Mouse (Mus musculus) brain, adult 2 months (tissue): ENCODE data around the gene Olfr1426.
"Not testable (repeated sequence)": the region's sequence is repeated elsewhere in the genome, so short reads cannot be mapped to it uniquely, and the experiment has no call there.

ENCODE experiments used
- DNase-seq: peaks from one replicate; pipeline ENCODE4 v3.0.0; 2011; ENCODE audit warnings: low read depth, low spot score

Olfr1426 gene

DNA sequence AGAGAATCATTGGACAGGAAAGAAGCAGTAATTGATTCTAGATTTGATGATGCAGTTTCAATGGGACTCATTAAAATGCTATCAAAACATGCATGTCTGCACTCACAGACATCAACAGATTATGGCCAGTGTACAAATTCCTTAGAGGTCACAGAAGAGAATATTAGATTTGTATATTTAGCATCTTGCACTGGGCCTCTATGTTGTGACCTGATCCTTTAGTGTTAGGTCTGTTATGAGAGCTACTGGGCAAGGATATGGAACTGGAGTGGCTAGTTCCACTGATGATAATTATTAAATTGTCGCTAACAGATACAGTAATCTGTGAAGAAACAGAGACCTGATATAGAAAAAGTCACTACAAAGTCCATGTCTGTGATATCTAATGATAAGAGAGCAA is at the start of gene Olfr1426:
Gene Olfr1426 (minus strand): TSS at position 101 of the 400 bp plus-strand sequence.
- DNase-seq, result no peak

DNA sequence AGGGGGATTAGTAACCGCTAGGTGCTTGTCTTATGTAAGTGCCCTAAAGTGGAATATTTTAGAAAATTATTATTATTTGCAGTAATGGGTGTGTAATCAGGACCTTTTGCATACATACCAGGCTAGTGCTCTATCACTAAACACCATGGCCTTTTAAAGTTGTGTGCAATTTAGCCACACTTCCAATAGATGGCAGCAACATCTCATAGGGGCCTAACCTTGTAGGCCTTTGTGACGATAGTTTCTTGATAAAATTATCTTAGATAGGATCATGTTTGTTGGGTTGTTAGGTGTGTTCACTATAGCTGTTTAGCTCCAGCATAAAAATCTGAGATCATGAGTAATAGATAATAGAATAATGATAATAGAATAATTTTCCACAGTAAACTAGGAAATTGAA is 42.5 kb upstream of the Olfr1426 start:
- DNase-seq, result peak; percentile 56

DNA sequence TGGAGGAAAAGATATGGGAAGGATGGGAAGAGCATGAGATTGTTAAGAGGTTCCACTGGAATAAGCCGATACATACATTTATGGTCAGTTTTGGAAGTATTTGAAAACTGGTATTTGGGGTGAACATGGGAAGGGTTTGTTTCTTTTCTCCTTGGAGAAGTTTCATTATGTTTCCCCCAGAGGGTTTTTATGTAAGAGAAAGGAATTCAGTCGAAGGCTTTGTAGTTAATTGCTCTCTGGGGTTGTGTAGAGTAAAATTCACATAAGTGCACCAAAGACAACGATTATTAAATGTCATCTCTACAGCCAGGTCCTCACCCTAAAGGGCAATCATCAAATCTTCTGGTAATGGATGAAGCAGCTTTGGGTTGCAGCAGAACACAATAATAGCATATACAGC is 31.3 kb upstream of the Olfr1426 start, which contains the start of gene Olfr76:
Gene Olfr76 (minus strand): TSS at position 101 of the 400 bp plus-strand sequence.
- DNase-seq, result no peak

DNA sequence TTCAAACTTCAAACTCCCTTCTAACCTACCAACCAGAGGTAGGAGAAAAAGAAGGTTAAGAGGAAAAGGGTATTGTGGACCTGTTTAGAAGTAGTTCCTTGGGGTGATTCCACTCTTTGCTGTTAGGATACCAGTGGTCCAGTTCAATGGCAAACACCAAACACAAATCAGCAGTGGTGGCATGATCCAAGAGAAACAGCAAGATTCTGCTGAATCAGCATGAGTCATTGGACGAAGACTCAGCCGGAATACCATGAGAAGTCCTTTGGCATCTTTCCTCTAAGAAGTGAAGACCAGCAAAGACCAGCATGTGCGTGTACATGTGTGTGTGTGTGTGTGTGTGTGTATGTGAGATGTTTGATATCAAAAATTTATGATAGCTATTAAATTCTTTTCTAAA is 24.7 kb upstream of the Olfr1426 start:
- DNase-seq, result no peak

DNA sequence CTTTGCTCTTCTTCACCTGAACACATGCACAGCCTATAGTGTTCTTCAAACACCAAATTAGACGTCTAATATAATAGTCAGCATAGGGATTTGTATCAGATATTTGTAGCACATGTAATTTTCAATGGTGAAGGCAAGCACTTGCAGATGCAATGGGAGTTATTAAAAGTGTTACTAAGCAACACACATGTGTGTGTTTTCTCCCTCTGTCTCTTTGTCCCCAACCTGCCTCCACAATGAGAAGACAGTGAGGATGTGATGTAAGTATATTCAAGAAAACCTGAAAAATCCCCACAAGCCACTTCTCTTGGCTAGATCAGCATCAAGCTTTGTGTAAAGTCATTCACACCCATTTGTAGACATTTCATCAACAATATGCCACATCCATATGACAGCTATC is 24.0 kb upstream of the Olfr1426 start, which contains the start of gene Olfr1428:
Gene Olfr1428 (minus strand): TSS at position 101 of the 400 bp plus-strand sequence.
- no peak for DNase-seq

DNA sequence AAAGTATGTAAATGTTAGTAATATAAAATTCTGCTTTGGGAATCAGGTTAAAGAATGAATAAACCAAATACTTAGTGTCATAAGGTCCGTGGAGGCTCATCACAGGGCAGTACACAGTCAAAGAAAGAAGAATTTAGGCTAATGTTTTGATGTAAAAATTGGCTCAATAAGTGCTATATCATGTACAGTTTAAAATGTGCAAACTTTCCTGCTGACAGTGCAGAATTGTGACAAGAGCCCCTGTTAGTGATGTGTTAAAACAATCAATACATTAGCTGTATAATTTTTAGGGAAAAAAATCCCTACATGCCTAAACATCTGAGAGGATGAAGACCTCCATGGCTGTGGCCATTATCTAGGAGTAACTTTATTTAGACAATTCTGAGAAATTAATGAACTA is 22.0 kb upstream of the Olfr1426 start:
- DNase-seq, result no peak

DNA sequence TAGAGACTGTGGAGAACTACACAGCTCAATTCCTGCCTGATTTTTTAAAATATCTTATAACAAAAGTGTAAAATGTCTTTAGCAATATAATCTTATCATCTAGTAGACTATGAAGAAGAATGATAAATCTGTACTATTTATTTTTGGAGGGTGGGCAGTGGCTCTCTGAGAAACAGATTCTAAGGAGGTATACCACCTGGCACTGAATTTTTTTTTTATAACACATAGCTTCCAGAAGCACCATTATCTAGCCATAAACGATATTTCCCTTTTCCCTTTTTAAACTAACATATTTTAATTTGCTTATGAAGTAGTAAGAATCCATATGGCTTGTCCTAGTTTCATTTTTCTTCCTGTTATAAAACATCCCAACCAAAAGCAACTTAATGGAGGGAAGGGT is 12.7 kb upstream of the Olfr1426 start:
- peak; percentile 38 for DNase-seq

DNA sequence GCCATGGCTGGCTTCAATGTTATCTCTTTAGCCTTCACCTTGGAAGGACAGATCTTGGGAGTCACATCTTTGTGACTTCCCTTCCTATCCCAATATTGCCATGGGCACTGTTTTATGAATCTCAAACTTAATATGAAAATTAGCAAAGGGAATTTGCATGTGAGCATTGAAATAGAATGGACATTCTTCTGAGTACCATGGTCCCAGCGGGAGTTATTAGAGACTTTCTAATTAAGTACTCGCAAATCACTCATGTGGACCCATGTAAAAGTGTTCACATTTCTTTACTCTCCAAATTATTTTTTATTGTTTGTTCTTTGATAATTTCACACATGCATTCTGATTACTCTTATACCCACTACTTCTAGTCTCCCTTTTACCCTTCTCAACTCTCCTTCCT is 11.4 kb upstream of the Olfr1426 start, which contains the start of gene Olfr1427:
Gene Olfr1427 (minus strand): TSS at position 101 of the 400 bp plus-strand sequence.
- no peak for DNase-seq

DNA sequence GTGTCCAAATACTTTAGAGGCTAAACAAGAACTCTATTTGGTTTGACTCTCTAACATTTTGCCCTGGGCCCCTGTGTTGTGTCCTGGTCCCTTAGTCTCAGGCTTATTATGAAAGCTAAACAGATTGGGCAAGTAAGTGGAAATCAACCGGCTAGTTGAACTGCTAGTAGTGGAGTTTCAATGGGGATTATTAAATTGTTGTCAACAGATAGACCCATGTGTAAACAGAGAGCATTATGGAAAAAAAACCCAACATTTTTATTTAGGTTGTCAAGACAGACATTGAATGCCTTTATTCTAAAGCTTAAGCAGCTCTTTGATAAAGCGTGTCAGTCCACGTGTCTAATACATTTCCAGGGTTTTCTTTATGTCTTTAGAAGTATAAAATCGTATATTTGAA is 14.2 kb downstream of the Olfr1426 start, which contains the start of gene Olfr1425:
Gene Olfr1425 (minus strand): TSS at position 101 of the 400 bp plus-strand sequence.
- DNase-seq, result not testable (repeated sequence)

DNA sequence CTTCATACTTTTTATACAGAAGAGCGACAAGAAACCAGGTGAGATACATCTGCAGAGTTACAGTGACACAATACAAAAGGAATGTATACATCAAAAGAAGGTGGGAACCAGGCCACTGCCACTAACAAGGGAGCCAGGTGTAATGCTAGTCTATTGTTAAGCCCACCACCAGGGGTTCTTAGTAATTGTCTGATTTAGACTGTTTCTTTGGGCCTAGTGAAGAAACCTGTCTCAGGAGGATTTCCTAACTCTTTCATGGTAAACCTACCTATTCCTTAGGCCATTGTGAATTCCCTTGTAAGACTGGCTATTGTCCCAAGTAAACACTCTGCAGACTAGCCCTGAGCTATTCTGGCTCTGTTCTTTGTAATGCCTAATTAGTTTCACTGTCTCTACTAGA is 22.3 kb downstream of the Olfr1426 start:
- DNase-seq, result not testable (repeated sequence)

DNA sequence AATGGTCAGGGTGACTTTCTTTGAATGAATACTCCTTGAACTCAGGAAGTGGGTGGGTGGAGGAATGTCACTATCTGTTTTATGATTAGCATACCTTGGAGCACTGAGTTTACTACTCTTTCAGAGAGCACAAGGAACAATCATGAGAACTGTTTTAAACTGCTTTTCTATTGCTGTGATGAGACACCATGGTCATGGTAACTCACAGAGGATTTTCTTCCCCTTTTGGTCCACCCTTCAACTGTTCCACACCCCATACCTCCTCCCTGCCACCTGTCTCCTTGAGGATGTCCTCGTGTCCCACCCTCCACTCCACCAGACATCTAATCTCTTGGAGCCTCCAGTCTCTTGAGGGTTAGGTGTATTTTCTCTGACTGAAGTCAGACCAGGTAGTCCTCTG is 24.0 kb downstream of the Olfr1426 start:
- DNase-seq, result not testable (repeated sequence)

DNA sequence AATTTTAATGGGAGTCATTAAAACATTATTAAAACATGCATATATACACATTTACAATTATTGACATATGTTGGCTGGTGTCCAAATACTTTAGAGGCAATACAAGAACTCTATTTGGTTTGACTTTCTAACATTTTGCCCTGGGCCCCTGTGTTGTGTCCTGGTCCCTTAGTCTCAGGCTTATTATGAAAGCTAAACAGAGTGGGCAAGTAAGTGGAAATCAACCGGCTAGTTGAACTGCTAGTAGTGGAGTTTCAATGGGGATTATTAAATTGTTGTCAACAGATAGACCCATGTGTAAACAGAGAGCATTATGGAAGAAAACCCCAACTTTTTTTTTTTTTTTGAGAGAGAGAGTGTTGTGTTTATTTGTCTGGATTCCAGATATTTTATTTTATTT is 29.2 kb downstream of the Olfr1426 start, which contains the start of gene Olfr1424:
Gene Olfr1424 (minus strand): TSS at position 101 of the 400 bp plus-strand sequence.
- DNase-seq, result not testable (repeated sequence)

DNA sequence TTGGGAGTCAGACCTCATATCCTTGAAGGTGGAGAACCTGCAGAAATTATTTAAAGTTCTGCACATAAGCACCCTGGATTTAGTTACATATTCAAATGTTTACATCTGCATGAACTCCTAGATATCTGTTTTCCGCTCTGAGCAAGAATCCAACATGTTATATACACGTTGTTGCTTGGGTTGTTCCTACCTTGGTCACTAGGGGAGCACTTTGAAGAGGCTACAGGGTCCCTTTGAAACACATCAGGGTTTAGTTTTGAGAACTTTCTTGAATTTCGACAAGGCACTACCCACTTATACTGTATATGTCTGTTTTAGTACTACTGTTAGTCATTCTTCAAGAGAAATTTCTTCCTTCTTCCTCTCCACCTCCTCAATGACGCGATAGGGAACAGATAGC is 48.6 kb downstream of the Olfr1426 start:
- no peak for DNase-seq

DNA sequence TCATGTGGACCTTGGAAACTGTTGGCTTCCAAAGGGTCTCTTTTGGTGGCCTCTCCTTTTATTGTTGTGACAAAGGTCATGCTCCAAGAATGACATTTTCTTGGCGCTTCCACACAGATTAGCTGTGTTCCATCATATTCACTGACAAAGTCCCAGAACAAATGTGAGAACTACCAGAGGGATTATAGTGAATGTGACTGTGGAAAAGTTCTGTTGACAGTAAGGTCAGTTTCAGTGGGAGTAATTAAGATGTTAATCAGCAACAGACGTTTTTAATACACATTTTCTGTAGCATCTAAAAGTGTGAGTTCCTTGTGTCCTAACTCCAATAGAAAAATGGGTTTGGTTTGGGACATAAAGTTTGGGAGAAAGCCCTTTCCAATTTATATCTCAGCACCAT is 50.6 kb downstream of the Olfr1426 start, which contains the start of gene Olfr1423:
Gene Olfr1423 (minus strand): TSS at position 101 of the 400 bp plus-strand sequence.
- DNase-seq, result no peak

DNA sequence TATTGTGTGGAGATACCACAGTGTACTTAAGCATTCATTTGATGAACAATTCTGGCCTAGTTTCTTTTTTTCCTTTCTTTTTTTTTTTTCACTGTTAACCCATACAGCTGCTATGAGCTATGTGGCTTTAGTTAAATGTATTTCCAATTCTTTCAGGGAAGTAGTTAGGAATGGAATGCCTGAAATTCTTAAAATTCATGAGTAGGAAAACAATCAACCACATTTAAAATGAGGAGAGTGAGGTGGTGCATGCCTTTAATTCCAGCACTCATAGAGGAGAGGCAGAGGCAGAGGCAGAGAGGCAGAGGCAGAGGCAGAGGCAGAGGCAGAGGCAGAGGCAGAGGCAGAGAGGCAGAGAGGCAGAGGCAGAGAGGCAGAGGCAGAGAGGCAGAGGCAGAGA is 54.1 kb downstream of the Olfr1426 start:
- DNase-seq, result no peak
